Mouse (Mus musculus): ENCODE data around the gene Prkcg. TPM values are rescaled to one million over a fixed set of nuclear protein-coding genes. Genes with fewer than 3 reads are reported as not detected.

Gene Prkcg
- polyA plus RNA-seq, 1 experiment from 2014 or later, result 0.04 TPM

GRCm38 (mm10) chr7:3329776-3330546 lies 41.0 kb downstream of the Prkcg start:
- WGBS, result 13% methylated on average over 31 of the region's 31 CpGs

GRCm38 (mm10) chr7:3331171-3331570 lies 42.2 kb downstream of the Prkcg start:
- WGBS, result 45% methylated on average over 6 of the region's 6 CpGs
- ATAC-seq (ENCODE audit: extremely low read depth, insufficient number of reproducible peaks, low FRiP score, low TSS enrichment), result no peak
- H3K9me3 ChIP-seq, result no peaks in the 10 kb centered on the region
- peak overlapping the region; percentile 53 for H3K4me3 ChIP-seq
- H3K36me3 ChIP-seq, result no peaks in the 10 kb centered on the region
- H3K4me2 ChIP-seq, result peak overlapping the region; percentile 71
- no peak overlapping the region for H3K27ac ChIP-seq (replicated peaks)
- H3K27me3 ChIP-seq (replicated peaks), result peaks cover 73% of the 10 kb centered on the region
- H3K4me1 ChIP-seq, result peaks cover 18% of the 10 kb centered on the region
- H3K9ac ChIP-seq, result no peak overlapping the region

More at GRCm38 (mm10) chr7:3329776-3330546, 41.0 kb downstream of the Prkcg start:
- Histone ChIP-seq H3K4me1 (peaks cover 18% of the 10 kb centered on the region), H3K4me2 (peak overlapping the region; percentile 49), H3K9me3 (no peaks in the 10 kb centered on the region), H3K27ac (replicated peaks) (no peak overlapping the region), H3K4me3 (peak overlapping the region; percentile 13; the same call in 1 of the 2 replicates), H3K36me3 (no peaks in the 10 kb centered on the region), H3K27me3 (replicated peaks) (peaks cover 61% of the 10 kb centered on the region), H3K9ac (0 out of 2 replicates have a peak overlapping the region, but pooled peaks have one; percentile 50)
- ATAC-seq (ENCODE audit: extremely low read depth, insufficient number of reproducible peaks, low FRiP score, low TSS enrichment), result no peak

- Histone ChIP-seq H3K9ac (peak overlapping the region; percentile 70), H3K27ac (replicated peaks) (peak overlapping the region; percentile 26), H3K36me3 (no peaks in the 10 kb centered on the region), H3K4me3 (peak overlapping the region; percentile 53), H3K4me2 (peak overlapping the region; percentile 71), H3K4me1 (peaks cover 18% of the 10 kb centered on the region), H3K9me3 (no peaks in the 10 kb centered on the region), H3K27me3 (replicated peaks) (peaks cover 76% of the 10 kb centered on the region)
- under 1% methylated on average over 27 of the region's 27 CpGs for WGBS
- ATAC-seq (ENCODE audit: extremely low read depth, insufficient number of reproducible peaks, low FRiP score, low TSS enrichment), result peak; percentile 76; the same call in 1 of the 2 replicates
Observed at GRCm38 (mm10) chr7:3331581-3332223, 42.7 kb downstream of the Prkcg start.

- Histone ChIP-seq H3K9me3 (no peaks in the 10 kb centered on the region), H3K4me3 (peak overlapping the region; percentile 53), H3K27ac (replicated peaks) (peak overlapping the region; percentile 26), H3K4me2 (peak overlapping the region; percentile 71), H3K36me3 (no peaks in the 10 kb centered on the region), H3K9ac (peak overlapping the region; percentile 70), H3K27me3 (replicated peaks) (peaks cover 76% of the 10 kb centered on the region), H3K4me1 (peaks cover 18% of the 10 kb centered on the region)
- ATAC-seq (ENCODE audit: extremely low read depth, insufficient number of reproducible peaks, low FRiP score, low TSS enrichment), result no peak
- 0% methylated on average over 4 of the region's 4 CpGs for WGBS
Observed at GRCm38 (mm10) chr7:3332224-3332615, 43.2 kb downstream of the Prkcg start.

GRCm38 (mm10) chr7:3332619-3333521 lies 43.9 kb downstream of the Prkcg start, which contains the start of gene Cacng7:
TSS of gene Cacng7 (plus strand) at chr7:3332955.
- Histone ChIP-seq H3K36me3 (no peaks in the 10 kb centered on the region), H3K9me3 (no peaks in the 10 kb centered on the region), H3K9ac (peak within 1 kb of the TSS; percentile 78), H3K4me3 (peak within 1 kb of the TSS; percentile 53), H3K27ac (replicated peaks) (peak within 1 kb of the TSS; percentile 26), H3K4me1 (peaks cover 18% of the 10 kb centered on the region), H3K27me3 (replicated peaks) (peaks cover 79% of the 10 kb centered on the region), H3K4me2 (peak within 1 kb of the TSS; percentile 71)
- WGBS, result under 1% methylated on average over 65 of the region's 65 CpGs
- no peak for ATAC-seq (ENCODE audit: extremely low read depth, insufficient number of reproducible peaks, low FRiP score, low TSS enrichment)

GRCm38 (mm10) chr7:3333542-3333941 lies 44.6 kb downstream of the Prkcg start:
- peak overlapping the region; percentile 53 for H3K4me3 ChIP-seq
- H3K36me3 ChIP-seq, result no peaks in the 10 kb centered on the region
- peaks cover 18% of the 10 kb centered on the region for H3K4me1 ChIP-seq
- ATAC-seq (ENCODE audit: extremely low read depth, insufficient number of reproducible peaks, low FRiP score, low TSS enrichment), result no peak
- H3K27ac ChIP-seq (replicated peaks), result no peak overlapping the region
- WGBS, result 14% methylated on average over 5 of the region's 5 CpGs
- peaks cover 79% of the 10 kb centered on the region for H3K27me3 ChIP-seq (replicated peaks)
- H3K9ac ChIP-seq, result peak overlapping the region; percentile 78
- peak overlapping the region; percentile 71 for H3K4me2 ChIP-seq
- H3K9me3 ChIP-seq, result no peaks in the 10 kb centered on the region

GRCm38 (mm10) chr7:3336412-3336811 lies 47.4 kb downstream of the Prkcg start:
- ATAC-seq (ENCODE audit: extremely low read depth, insufficient number of reproducible peaks, low FRiP score, low TSS enrichment), result no peak
- 56% methylated on average over 17 of the region's 17 CpGs for WGBS

GRCm38 (mm10) chr7:3338286-3338935 lies 49.4 kb downstream of the Prkcg start:
- H3K27ac ChIP-seq (replicated peaks), result no peak overlapping the region
- H3K4me2 ChIP-seq, result no peak overlapping the region
- WGBS, result 51% methylated on average over 11 of the region's 11 CpGs
- H3K9ac ChIP-seq, result no peak overlapping the region
- H3K27me3 ChIP-seq (replicated peaks), result peaks cover 31% of the 10 kb centered on the region
- no peak for ATAC-seq (ENCODE audit: extremely low read depth, insufficient number of reproducible peaks, low FRiP score, low TSS enrichment)
- no peak overlapping the region for H3K4me3 ChIP-seq
- no peaks in the 10 kb centered on the region; the same call in 1 of the 2 replicates for H3K36me3 ChIP-seq
- no peaks in the 10 kb centered on the region for H3K9me3 ChIP-seq
- H3K4me1 ChIP-seq, result no peaks in the 10 kb centered on the region

More at GRCm38 (mm10) chr7:3336412-3336811, 47.4 kb downstream of the Prkcg start:
- no peaks in the 10 kb centered on the region for H3K9me3 ChIP-seq
- H3K27ac ChIP-seq (replicated peaks), result no peak overlapping the region
- H3K4me1 ChIP-seq, result peaks cover 9% of the 10 kb centered on the region; the same call in 1 of the 2 replicates
- peaks cover 51% of the 10 kb centered on the region for H3K27me3 ChIP-seq (replicated peaks)
- no peak overlapping the region for H3K9ac ChIP-seq
- no peak overlapping the region for H3K4me2 ChIP-seq
- no peaks in the 10 kb centered on the region; the same call in 1 of the 2 replicates for H3K36me3 ChIP-seq
- H3K4me3 ChIP-seq, result no peak overlapping the region

GRCm38 (mm10) chr7:3339010-3339409 lies 50.0 kb downstream of the Prkcg start:
- no peaks in the 10 kb centered on the region for H3K9me3 ChIP-seq
- no peak overlapping the region for H3K9ac ChIP-seq
- 69% methylated on average over 11 of the region's 11 CpGs for WGBS
- H3K4me2 ChIP-seq, result no peak overlapping the region
- no peak for ATAC-seq (ENCODE audit: extremely low read depth, insufficient number of reproducible peaks, low FRiP score, low TSS enrichment)
- H3K4me1 ChIP-seq, result no peaks in the 10 kb centered on the region
- peaks cover 25% of the 10 kb centered on the region for H3K27me3 ChIP-seq (replicated peaks)
- no peaks in the 10 kb centered on the region; the same call in 1 of the 2 replicates for H3K36me3 ChIP-seq
- H3K4me3 ChIP-seq, result no peak overlapping the region
- no peak overlapping the region for H3K27ac ChIP-seq (replicated peaks)

- no peaks in the 10 kb centered on the region for H3K9me3 ChIP-seq
- no peak overlapping the region for H3K4me3 ChIP-seq
- H3K36me3 ChIP-seq, result peaks cover 2% of the 10 kb centered on the region; the same call in 1 of the 2 replicates
- H3K4me1 ChIP-seq, result no peaks in the 10 kb centered on the region
- H3K27me3 ChIP-seq (replicated peaks), result no peaks in the 10 kb centered on the region
- no peak overlapping the region for H3K9ac ChIP-seq
- WGBS, result 76% methylated on average over 3 of the region's 3 CpGs
- no peak for ATAC-seq (ENCODE audit: extremely low read depth, insufficient number of reproducible peaks, low FRiP score, low TSS enrichment)
- no peak overlapping the region for H3K27ac ChIP-seq (replicated peaks)
- no peak overlapping the region for H3K4me2 ChIP-seq
Observed at GRCm38 (mm10) chr7:3343861-3344260, 54.9 kb downstream of the Prkcg start.
